Mouse (Mus musculus): ENCODE results near the gene Ciart. TPM values are rescaled to one million over a fixed set of nuclear protein-coding genes. Genes with fewer than 3 reads are reported as not detected.
A peak's percentile ranks its signal among the peaks of the same experiment; 100 is the strongest.
"Not testable (repeated sequence)": the region's sequence is repeated elsewhere in the genome, so short reads cannot be mapped to it uniquely, and the experiment has no call there.

Ciart gene
- 1.0 and 1.1 TPM in 2 replicates for polyA plus RNA-seq (2012; rRNA removed)

GRCm38 (mm10) chr3:95881979-95882815, at the start of gene Ciart:
Gene Ciart (minus strand): TSS chr3:95882251.
- WGBS = under 1% methylated on average over 66 of the region's 66 CpGs
- DNase-seq (ENCODE audit: low read depth, low spot score) = peak; percentile 87

GRCm38 (mm10) chr3:95931471-95931870, 49.4 kb upstream of the Ciart start:
- WGBS = 96% methylated on average over 1 of the region's 1 CpGs
- no peak for DNase-seq (ENCODE audit: low read depth, low spot score)

GRCm38 (mm10) chr3:95930471-95930789, 48.4 kb upstream of the Ciart start:
- 1% methylated on average over 5 of the region's 5 CpGs for WGBS
- no peak for DNase-seq (ENCODE audit: low read depth, low spot score)

GRCm38 (mm10) chr3:95929581-95930470, 47.8 kb upstream of the Ciart start:
- 1% methylated on average over 105 of the region's 105 CpGs for WGBS
- DNase-seq (ENCODE audit: low read depth, low spot score) = no peak

- WGBS = under 1% methylated on average over 49 of the region's 49 CpGs
- peak; percentile 100 for DNase-seq (ENCODE audit: low read depth, low spot score)
Measured at GRCm38 (mm10) chr3:95928658-95929503, 46.8 kb upstream of the Ciart start, which contains the start of gene Anp32e. Gene Anp32e (plus strand): TSS chr3:95929246.

- WGBS = 51% methylated on average over 6 of the region's 6 CpGs
- DNase-seq (ENCODE audit: low read depth, low spot score) = no peak
Measured at GRCm38 (mm10) chr3:95928261-95928657, 46.2 kb upstream of the Ciart start.

- no peak for DNase-seq (ENCODE audit: low read depth, low spot score)
Measured at GRCm38 (mm10) chr3:95925087-95925486, 43.0 kb upstream of the Ciart start.

GRCm38 (mm10) chr3:95924185-95924584, 42.1 kb upstream of the Ciart start:
- DNase-seq (ENCODE audit: low read depth, low spot score) = no peak
- 54% methylated on average over 4 of the region's 4 CpGs for WGBS

More at GRCm38 (mm10) chr3:95925087-95925486, 43.0 kb upstream of the Ciart start:
- 83% methylated on average over 5 of the region's 5 CpGs for WGBS

- not testable (repeated sequence) for DNase-seq (ENCODE audit: low read depth, low spot score)
- 77% methylated on average over 7 of the region's 7 CpGs for WGBS
Measured at GRCm38 (mm10) chr3:95923429-95923828, 41.4 kb upstream of the Ciart start.

GRCm38 (mm10) chr3:95920532-95920931, 38.5 kb upstream of the Ciart start:
- not testable (repeated sequence) for DNase-seq (ENCODE audit: low read depth, low spot score)
- whole genome bisulfite sequencing = 73% methylated on average over 2 of the region's 2 CpGs

- no peak for DNase-seq (ENCODE audit: low read depth, low spot score)
- WGBS = 65% methylated on average over 7 of the region's 7 CpGs
Measured at GRCm38 (mm10) chr3:95916760-95917159, 34.7 kb upstream of the Ciart start.

- WGBS = 90% methylated on average over 4 of the region's 4 CpGs
- no peak for DNase-seq (ENCODE audit: low read depth, low spot score)
Measured at GRCm38 (mm10) chr3:95914706-95915105, 32.7 kb upstream of the Ciart start.

GRCm38 (mm10) chr3:95907613-95908012, 25.6 kb upstream of the Ciart start:
- 56% methylated on average over 4 of the region's 4 CpGs for WGBS
- DNase-seq (ENCODE audit: low read depth, low spot score) = no peak

GRCm38 (mm10) chr3:95906860-95907259, 24.8 kb upstream of the Ciart start:
- DNase-seq (ENCODE audit: low read depth, low spot score) = no peak
- under 1% methylated on average over 12 of the region's 12 CpGs for WGBS

GRCm38 (mm10) chr3:95905940-95906492, 24.0 kb upstream of the Ciart start:
- no peak for DNase-seq (ENCODE audit: low read depth, low spot score)
- WGBS = 2% methylated on average over 12 of the region's 12 CpGs

- no peak for DNase-seq (ENCODE audit: low read depth, low spot score)
- 3% methylated on average over 18 of the region's 18 CpGs for WGBS
Measured at GRCm38 (mm10) chr3:95905146-95905939, 23.3 kb upstream of the Ciart start.

- 6% methylated on average over 15 of the region's 15 CpGs for WGBS
- no peak for DNase-seq (ENCODE audit: low read depth, low spot score)
Measured at GRCm38 (mm10) chr3:95904568-95904967, 22.5 kb upstream of the Ciart start, which contains the start of gene Car14. Gene Car14 (minus strand): TSS chr3:95904691.

GRCm38 (mm10) chr3:95903753-95904502, 21.9 kb upstream of the Ciart start:
- no peak for DNase-seq (ENCODE audit: low read depth, low spot score)
- 20% methylated on average over 15 of the region's 15 CpGs for WGBS

Measured in large intestine, adult 2 months (tissue).